In the genomic region with DNA sequence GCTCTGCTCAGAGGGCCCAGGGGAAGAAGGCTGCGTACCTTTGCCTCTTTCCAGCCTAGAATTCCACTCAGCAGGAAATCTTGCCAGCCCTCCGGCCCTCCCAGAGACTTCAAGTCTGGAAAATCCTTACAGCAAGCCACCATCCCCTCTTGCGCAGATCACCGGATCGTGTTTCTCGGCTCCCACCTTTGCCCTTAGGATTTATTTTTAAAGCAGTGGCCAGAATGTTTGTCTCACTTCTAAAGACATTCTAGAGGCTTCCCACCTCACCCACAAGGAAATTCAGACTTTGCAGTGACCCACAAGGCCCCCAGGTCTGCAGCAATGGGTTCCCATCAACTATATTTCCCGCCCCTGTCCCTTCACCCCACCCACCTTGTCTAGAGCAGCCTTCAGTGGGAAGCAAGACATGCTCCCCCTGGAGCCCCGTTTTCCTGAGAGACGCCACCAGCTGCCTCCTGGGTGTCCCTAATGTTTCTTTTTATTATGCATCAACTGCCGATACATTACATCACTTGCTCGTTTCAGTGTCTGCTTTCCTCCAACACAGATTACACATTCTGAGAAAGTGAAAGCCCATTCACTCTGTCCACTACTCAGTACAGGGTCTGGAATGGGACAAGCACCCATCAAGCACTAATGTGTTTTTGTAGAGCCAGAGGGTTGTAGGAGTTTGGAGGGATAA, we compare ENCODE assay signal across 9 mouse cellular contexts.
A peak's percentile ranks its signal among the peaks of the same experiment; 100 is the strongest.
DNase-seq lines count a peak whose midpoint lies in the region; ATAC-seq and TF ChIP-seq lines count a peak whose summit lies in the region.
"Had no signal": no experiment of that assay in that cellular context is flagged by ENCODE, and none has a peak within 500 bp of the region (broad histone marks: within the 10 kb centered on the region; RNA-seq: fewer than 3 reads in every experiment).

No protein-coding gene starts in this region.

- H3K27ac ChIP-seq in heart, embryonic 10.5 days, result peak overlapping the region; percentile 85
- H3K27ac ChIP-seq in hindbrain, embryonic 12.5 days, result peak overlapping the region; percentile 44; the same call in 1 of the 2 replicates
- no peak overlapping the region for H3K27ac ChIP-seq in midbrain, postnatal 0 days (ENCODE audit: low read depth, low read length)

- H3K36me3 ChIP-seq in heart, embryonic 10.5 days, result no peaks in the 10 kb centered on the region
- H3K36me3 ChIP-seq in hindbrain, embryonic 12.5 days, result no peaks in the 10 kb centered on the region
- H3K36me3 ChIP-seq in midbrain, postnatal 0 days (ENCODE audit: insufficient read depth, low read length), result no peaks in the 10 kb centered on the region

- peak overlapping the region; percentile 20 for H3K9ac ChIP-seq in hindbrain, embryonic 12.5 days
- H3K9ac ChIP-seq in midbrain, postnatal 0 days (replicated peaks; ENCODE audit: low read length, poor library complexity, severe bottlenecking), result no peak overlapping the region

- peak; percentile 33 for ATAC-seq in hindbrain, embryonic 12.5 days (ENCODE audit: low FRiP score)
- ATAC-seq in midbrain, postnatal 0 days (ENCODE audit: low FRiP score), result no peak

- no peak for TF ChIP-seq CTCF in midbrain, postnatal 0 days (IDR thresholded peaks at IDR 0.05)

- H3K27me3 ChIP-seq in heart, embryonic 10.5 days (ENCODE audit: insufficient read depth, poor library complexity, severe bottlenecking), result no peaks in the 10 kb centered on the region
- no peaks in the 10 kb centered on the region for H3K27me3 ChIP-seq in hindbrain, embryonic 12.5 days
- no peaks in the 10 kb centered on the region for H3K27me3 ChIP-seq in midbrain, postnatal 0 days (ENCODE audit: insufficient read depth, low read length)

- H3K4me2 ChIP-seq in hindbrain, embryonic 12.5 days (replicated peaks), result peak overlapping the region; percentile 36
- peak overlapping the region; percentile 24; the same call in 1 of the 2 replicates for H3K4me2 ChIP-seq in midbrain, postnatal 0 days (ENCODE audit: low read depth, low read length, poor library complexity, severe bottlenecking)

- H3K9me3 ChIP-seq in heart, embryonic 10.5 days, result no peaks in the 10 kb centered on the region
- H3K9me3 ChIP-seq in hindbrain, embryonic 12.5 days (replicated peaks), result 0 out of 2 replicates have a peak, but pooled peaks cover 5% of the 10 kb centered on the region
- H3K9me3 ChIP-seq in midbrain, postnatal 0 days (ENCODE audit: low read length), result no peaks in the 10 kb centered on the region

- 22% methylated on average over 11 of the region's 11 CpGs for WGBS in heart, embryonic 10.5 days
- WGBS in hindbrain, embryonic 12.5 days, result 11% methylated on average over 11 of the region's 11 CpGs
- WGBS in midbrain, postnatal 0 days, result 22% methylated on average over 11 of the region's 11 CpGs

- H3K4me3 ChIP-seq in heart, embryonic 10.5 days, result peak overlapping the region; percentile 36
- H3K4me3 ChIP-seq in hindbrain, embryonic 12.5 days, result no peak overlapping the region
- no peak overlapping the region for H3K4me3 ChIP-seq in midbrain, postnatal 0 days (ENCODE audit: low read depth, low read length)

- H3K4me1 ChIP-seq in heart, embryonic 10.5 days, result peaks cover 26% of the 10 kb centered on the region
- peaks cover 25% of the 10 kb centered on the region for H3K4me1 ChIP-seq in hindbrain, embryonic 12.5 days
- no peaks in the 10 kb centered on the region for H3K4me1 ChIP-seq in midbrain, postnatal 0 days (ENCODE audit: insufficient read depth, low read length)

- intact Hi-C loops in heart, postnatal 36 days (cut with DNase I), result no loop called here

- DNase-seq in heart, embryonic 10.5 days (ENCODE audit: low spot score), result no peak
- DNase-seq in heart, postnatal 36 days, result no peak
- DNase-seq in embryo, embryonic 10.5 days (ENCODE audit: low spot score), result peak; percentile 64
- DNase-seq in midbrain, postnatal 0 days (ENCODE audit: low spot score), result no peak
- no peak for DNase-seq in adrenal gland, postnatal 4 days (ENCODE audit: low spot score in 2 of 2)
- DNase-seq in c-Kit-positive CD71-positive TER-119-positive erythroid progenitor cells, embryonic 14.5 days (ENCODE audit: low spot score), result no peak
- DNase-seq in spleen, postnatal 14 days (ENCODE audit: low spot score in 2 of 2), result no peak
- DNase-seq: B cell, adult 2 months had no signal
